Mouse (Mus musculus) 416B (cell line): ENCODE measurements at regions not wholly inside any gene's neighbourhood (a gene's known extent, or its start where the extent isn't known, plus 50 kb on each side); places are given as distances from the start of the nearest gene placed in this dataset.

Experiments
- DNase-seq: peaks from one replicate; pipeline ENCODE4 v3.0.0; 2011; ENCODE audit warnings: low read depth

DNA sequence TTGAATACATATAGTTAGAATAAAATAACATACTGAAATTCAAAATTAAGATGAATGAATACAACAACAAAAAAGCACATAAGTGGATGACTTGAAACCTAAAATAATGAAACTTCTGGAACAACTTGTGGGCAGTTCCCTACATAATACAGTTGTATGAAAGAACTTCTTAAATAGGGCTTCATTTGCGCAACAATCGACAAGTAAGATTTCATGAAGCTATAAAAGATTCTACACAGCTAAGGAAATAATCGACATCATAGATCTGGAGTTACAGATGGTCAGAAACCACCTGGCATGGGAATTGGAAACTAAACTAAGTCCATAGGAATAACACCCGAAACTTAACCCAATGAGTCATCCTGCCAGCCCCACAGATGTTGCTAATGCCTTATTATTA lies 491.5 kb upstream of the Ctnnd2 start:
- DNase-seq, result no peak

DNA sequence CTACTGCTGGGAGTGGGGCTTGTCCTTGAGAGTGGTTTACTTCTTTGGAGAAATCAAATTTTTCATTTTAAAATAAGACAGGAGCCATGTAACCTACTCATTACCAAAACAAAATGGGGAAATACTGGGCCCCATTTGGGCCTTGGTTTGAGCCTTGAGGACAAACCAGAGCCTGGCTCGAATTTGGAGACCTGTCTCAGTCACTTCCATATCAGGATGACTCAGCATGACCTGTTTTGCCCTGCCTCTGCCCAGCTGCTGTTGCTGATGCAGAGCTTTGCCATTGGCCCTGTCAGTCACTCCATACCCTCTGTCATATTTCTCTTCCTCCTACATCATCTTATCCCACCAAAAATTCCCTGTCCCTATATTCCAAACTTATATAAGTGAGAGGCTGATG lies 485.5 kb upstream of the Ctnnd2 start:
- peak; percentile 3 for DNase-seq
